Comparison of ENCODE assay signal across 22 mouse cellular contexts in the genomic region with DNA sequence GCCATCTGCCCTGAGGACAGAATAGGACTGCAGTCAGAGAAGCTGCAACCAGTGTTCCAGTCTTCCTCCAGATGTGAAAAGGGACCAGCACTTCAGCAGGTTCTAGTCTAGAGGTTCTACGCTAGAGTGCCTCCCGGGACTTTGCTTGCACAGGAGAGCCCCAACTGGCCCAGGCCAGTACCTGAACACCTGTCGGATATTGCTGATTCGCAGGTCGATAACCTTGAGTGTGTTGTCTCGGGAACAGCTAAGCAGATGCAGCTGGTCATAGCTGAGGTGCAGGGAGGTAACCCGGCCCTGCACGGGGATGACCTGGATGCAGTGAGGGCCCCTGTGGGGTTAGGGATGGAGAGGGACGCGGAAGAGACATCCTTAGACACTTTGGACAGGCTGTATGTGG. TPM values are rescaled to one million over a fixed set of nuclear protein-coding genes. Genes with fewer than 3 reads are reported as not detected.
DNase-seq lines count a peak whose midpoint lies in the region; ATAC-seq and TF ChIP-seq lines count a peak whose summit lies in the region.
"Had no signal": no experiment of that assay in that cellular context is flagged by ENCODE, and none has a peak within 500 bp of the region (broad histone marks: within the 10 kb centered on the region; RNA-seq: fewer than 3 reads in every experiment).

No protein-coding gene starts in this region.

- 86% methylated on average over 10 of the region's 10 CpGs for WGBS in heart, embryonic 10.5 days
- WGBS in midbrain, embryonic 10.5 days = 90% methylated on average over 10 of the region's 10 CpGs
- 93% methylated on average over 10 of the region's 10 CpGs for WGBS in midbrain, embryonic 13.5 days

- no peak overlapping the region for H3K4me2 ChIP-seq in midbrain, embryonic 13.5 days (replicated peaks)
- no peak overlapping the region for H3K4me2 ChIP-seq in CH12.LX (ENCODE audit: insufficient read depth, low read depth, poor library complexity, severe bottlenecking)
- H3K4me2 ChIP-seq: embryonic facial prominence, embryonic 12.5 days; forebrain, embryonic 13.5 days; forebrain, embryonic 15.5 days had no signal

- H3K9ac ChIP-seq in midbrain, embryonic 13.5 days (replicated peaks) = no peak overlapping the region
- H3K9ac ChIP-seq in CH12.LX (ENCODE audit: insufficient read depth, low read depth) = no peak overlapping the region
- H3K9ac ChIP-seq: embryonic facial prominence, embryonic 12.5 days; forebrain, embryonic 13.5 days; forebrain, embryonic 15.5 days; forebrain, postnatal 0 days had no signal

- peaks cover 12% of the 10 kb centered on the region; the same call in 1 of the 2 replicates for H3K4me1 ChIP-seq in heart, embryonic 10.5 days
- H3K4me1 ChIP-seq in midbrain, embryonic 10.5 days = no peaks in the 10 kb centered on the region
- no peaks in the 10 kb centered on the region for H3K4me1 ChIP-seq in midbrain, embryonic 13.5 days (replicated peaks)
- H3K4me1 ChIP-seq in CH12.LX (ENCODE audit: control insufficient read depth in 1 of 2, insufficient read depth in 2 of 2) = peaks cover 16 to 76% of the 10 kb centered on the region in 2 experiments
- H3K4me1 ChIP-seq: embryonic facial prominence, embryonic 12.5 days; forebrain, embryonic 13.5 days; forebrain, embryonic 15.5 days had no signal

- no peak overlapping the region for H3K4me3 ChIP-seq in heart, embryonic 10.5 days
- H3K4me3 ChIP-seq in midbrain, embryonic 10.5 days = no peak overlapping the region
- no peak overlapping the region for H3K4me3 ChIP-seq in midbrain, embryonic 13.5 days (replicated peaks)
- H3K4me3 ChIP-seq in CH12.LX (replicated peaks in 1 of 3; ENCODE audit: low read depth in 2 of 3, low read length in 2 of 3, poor library complexity in 1 of 3) = no peak overlapping the region
- H3K4me3 ChIP-seq: embryonic facial prominence, embryonic 10.5 days; embryonic facial prominence, embryonic 12.5 days; forebrain, embryonic 13.5 days; forebrain, embryonic 15.5 days had no signal

- peak; percentile 11 for DNase-seq in cerebellum, adult 9-11 months
- DNase-seq in cerebellum, adult 9-10 months = no peak
- DNase-seq in heart, embryonic 10.5 days (ENCODE audit: low spot score) = peak; percentile 60
- no peak for DNase-seq in heart, postnatal 10 days
- peak; percentile 9 for DNase-seq in midbrain, embryonic 10.5 days (ENCODE audit: low spot score)
- no peak for DNase-seq in CH12.LX (ENCODE audit: extremely low read depth)
- DNase-seq in lung, postnatal 36 days = no peak
- DNase-seq: adrenal gland, adult 8-10 months; adrenal gland, postnatal 14 days; adrenal gland, postnatal 36 days; cerebellum, adult 11-12 months; cerebellum, postnatal 10 days; cerebellum, postnatal 25 days; forebrain, postnatal 0 days had no signal

- in situ Hi-C loops in CH12.LX (cut with MboI; ENCODE audit: low pct_ligation_motif_present, low pct_unique_long_range_greater_than_20kb, low sequenced_read_pairs) = no loop called here

- no peaks in the 10 kb centered on the region for H3K79me2 ChIP-seq in CH12.LX (replicated peaks; ENCODE audit: control insufficient read depth, extremely low read depth, insufficient read depth, poor library complexity, severe bottlenecking)

- H3K9me3 ChIP-seq in heart, embryonic 10.5 days = no peaks in the 10 kb centered on the region
- no peaks in the 10 kb centered on the region for H3K9me3 ChIP-seq in midbrain, embryonic 10.5 days (replicated peaks)
- no peaks in the 10 kb centered on the region for H3K9me3 ChIP-seq in midbrain, embryonic 13.5 days
- H3K9me3 ChIP-seq in CH12.LX (replicated peaks; ENCODE audit: low read length) = no peaks in the 10 kb centered on the region
- H3K9me3 ChIP-seq: embryonic facial prominence, embryonic 10.5 days; embryonic facial prominence, embryonic 12.5 days; forebrain, embryonic 13.5 days; forebrain, embryonic 15.5 days; G1E had no signal

- H3K36me3 ChIP-seq in heart, embryonic 10.5 days = peaks cover 52% of the 10 kb centered on the region
- peaks cover 57% of the 10 kb centered on the region for H3K36me3 ChIP-seq in midbrain, embryonic 10.5 days
- peaks cover 27% of the 10 kb centered on the region for H3K36me3 ChIP-seq in midbrain, embryonic 13.5 days
- H3K36me3 ChIP-seq in CH12.LX (replicated peaks in 1 of 2; ENCODE audit: control insufficient read depth in 1 of 2, insufficient read depth in 1 of 2, low read length in 1 of 2) = peaks cover 60 to 91% of the 10 kb centered on the region in 2 experiments

- H3K27me3 ChIP-seq in heart, embryonic 10.5 days (ENCODE audit: insufficient read depth, poor library complexity, severe bottlenecking) = 0 out of 2 replicates have a peak, but pooled peaks cover 6% of the 10 kb centered on the region
- H3K27me3 ChIP-seq in midbrain, embryonic 10.5 days (ENCODE audit: low read depth, poor library complexity, severe bottlenecking) = peaks cover 7% of the 10 kb centered on the region
- no peaks in the 10 kb centered on the region for H3K27me3 ChIP-seq in midbrain, embryonic 13.5 days
- no peaks in the 10 kb centered on the region for H3K27me3 ChIP-seq in CH12.LX (replicated peaks)
- H3K27me3 ChIP-seq: forebrain, embryonic 13.5 days; forebrain, embryonic 15.5 days; Patski had no signal

- TF ChIP-seq RAD21 in CH12.LX (IDR thresholded peaks at IDR 0.05; ENCODE audit: low read depth, low read length) = no peak

- no peak for TF ChIP-seq CTCF in CH12.LX (conservative IDR thresholded peaks at IDR 0.05 in 1 of 2, IDR thresholded peaks at IDR 0.05 in 1 of 2; ENCODE audit: low read depth in 2 of 2, low read length in 2 of 2)

- no peak for TF ChIP-seq POLR2A in CH12.LX (IDR thresholded peaks at IDR 0.05; ENCODE audit: low read depth, low read length)

- H3K27ac ChIP-seq in heart, embryonic 10.5 days = no peak overlapping the region
- no peak overlapping the region for H3K27ac ChIP-seq in midbrain, embryonic 10.5 days (replicated peaks)
- no peak overlapping the region for H3K27ac ChIP-seq in midbrain, embryonic 13.5 days
- no peak overlapping the region for H3K27ac ChIP-seq in CH12.LX (ENCODE audit: insufficient read depth, low read depth)
- H3K27ac ChIP-seq: embryonic facial prominence, embryonic 10.5 days; embryonic facial prominence, embryonic 12.5 days; forebrain, embryonic 13.5 days; forebrain, embryonic 15.5 days had no signal

- ATAC-seq in midbrain, embryonic 13.5 days = no peak
- ATAC-seq: activated CD4-positive, CD25-positive, alpha-beta regulatory T cell, adult 4 months; forebrain, embryonic 13.5 days; forebrain, embryonic 15.5 days; forebrain, postnatal 0 days; Patski had no signal

- intact Hi-C loops in heart, postnatal 10 days (cut with DNase I) = no loop called here

- TF ChIP-seq EP300 in CH12.LX (IDR thresholded peaks at IDR 0.05; ENCODE audit: low read length) = no peak

- dilution Hi-C loops in CH12.LX (cut with MboI; ENCODE audit: extremely low pct_ligation_motif_present, extremely low pct_unique_long_range_greater_than_20kb, low sequenced_read_pairs) = no loop called here

TF ChIP-seq in CH12.LX, 34 proteins besides CTCF, POLR2A, EP300 and RAD21:
- TF ChIP-seq SIN3A (IDR thresholded peaks at IDR 0.05; ENCODE audit: low read length) (no peak), USF1 (IDR thresholded peaks at IDR 0.05; ENCODE audit: low read depth, low read length) (no peak), MAFK (IDR thresholded peaks at IDR 0.05; ENCODE audit: insufficient replicate concordance, low read length) (no peak), ETS1 (conservative IDR thresholded peaks at IDR 0.05; ENCODE audit: low read depth, low read length) (no peak), CHD1 (IDR thresholded peaks at IDR 0.05; ENCODE audit: low read depth, low read length) (no peak), ZC3H11A (IDR thresholded peaks at IDR 0.05; ENCODE audit: low read depth, low read length) (no peak), TCF12 (IDR thresholded peaks at IDR 0.05; ENCODE audit: low read depth, low read length) (0 out of 2 replicates have a peak, but pooled peaks have one; percentile 14), USF2 (conservative IDR thresholded peaks at IDR 0.05; ENCODE audit: low read depth, low read length) (no peak), E2F4 (IDR thresholded peaks at IDR 0.05; ENCODE audit: insufficient replicate concordance, low read depth, low read length) (no peak)

RNA-seq across cellular contexts. Expression of gene Atg16l2, which starts 11.7 kb away (rescaled TPM):
- polyA plus RNA-seq in heart, embryonic 10.5 days (2016; fragmentation: Nextera tagmentation; extraction: Ambion mirVana) = 19.2 and 22.1 TPM in 2 replicates
- total RNA-seq in heart, postnatal 10 days (2021) = 10 to 100 TPM; 11.4 to 13.7 TPM
- polyA plus RNA-seq in midbrain, embryonic 10.5 days (2016; fragmentation: Nextera tagmentation; extraction: Ambion mirVana) = 20.9 and 21.6 TPM in 2 replicates
- 16.8 and 20.8 TPM in 2 replicates for polyA plus RNA-seq in midbrain, embryonic 13.5 days (2015; fragmentation: Nextera tagmentation; extraction: Ambion mirVana)
- total RNA-seq in CH12.LX (2012; rRNA removed) (28.6 and 43.8 TPM in 2 replicates), CH12.LX (2014; rRNA removed) (15.4 and 19.3 TPM in 2 replicates)
- polyA plus RNA-seq in CH12.LX (2012; ENCODE audit: insufficient read length, low read depth) = 12.7 and 14.9 TPM in 2 replicates

RNA-seq across cellular contexts. Expression of gene Stard10, which starts 26.5 kb away (rescaled TPM):
- polyA plus RNA-seq in heart, embryonic 10.5 days (2016; fragmentation: Nextera tagmentation; extraction: Ambion mirVana) = 24.7 and 62.7 TPM in 2 replicates
- 10 to 100 TPM; 22.1 to 32.3 TPM for total RNA-seq in heart, postnatal 10 days (2021)
- 5.0 and 7.3 TPM in 2 replicates for polyA plus RNA-seq in midbrain, embryonic 10.5 days (2016; fragmentation: Nextera tagmentation; extraction: Ambion mirVana)
- polyA plus RNA-seq in midbrain, embryonic 13.5 days (2015; fragmentation: Nextera tagmentation; extraction: Ambion mirVana) = 4.4 and 6.8 TPM in 2 replicates
- total RNA-seq in CH12.LX (2012; rRNA removed) (7.8 and 12.7 TPM in 2 replicates), CH12.LX (2014; rRNA removed) (1.4 and 2.4 TPM in 2 replicates)
- polyA plus RNA-seq in CH12.LX (2012; ENCODE audit: insufficient read length, low read depth) = 6.7 and 7.9 TPM in 2 replicates
- total RNA-seq: G1E had no signal

RNA-seq across cellular contexts. Expression of gene Arap1, which starts 57.5 kb away (rescaled TPM):
- 15.9 and 24.6 TPM in 2 replicates for polyA plus RNA-seq in heart, embryonic 10.5 days (2016; fragmentation: Nextera tagmentation; extraction: Ambion mirVana)
- 10 to 100 TPM; 49.4 to 50.7 TPM for total RNA-seq in heart, postnatal 10 days (2021)
- polyA plus RNA-seq in midbrain, embryonic 10.5 days (2016; fragmentation: Nextera tagmentation; extraction: Ambion mirVana) = 13.6 and 16.3 TPM in 2 replicates
- polyA plus RNA-seq in midbrain, embryonic 13.5 days (2015; fragmentation: Nextera tagmentation; extraction: Ambion mirVana) = 6.2 and 7.8 TPM in 2 replicates
- total RNA-seq in CH12.LX (2012; rRNA removed) = 31.9 and 38.5 TPM in 2 replicates
- total RNA-seq in CH12.LX (2014; rRNA removed) = 17.8 and 21.2 TPM in 2 replicates
- polyA plus RNA-seq in CH12.LX (2012; ENCODE audit: insufficient read length, low read depth) = 46.1 and 60.0 TPM in 2 replicates

Comparison
In these comparisons a context has a peak if more than half of its experiments do, and no peak if none do; other contexts are left out.
1. DNase-seq: peak in cerebellum, adult 9-11 months (single experiment), heart, embryonic 10.5 days (single experiment) and midbrain, embryonic 10.5 days (single experiment); none in cerebellum, adult 9-10 months (single experiment), heart, postnatal 10 days (0 of 2), CH12.LX (single experiment) and lung, postnatal 36 days (single experiment).